Mouse (Mus musculus) gastrocnemius, adult 18-20 months (tissue): Measurements from ENCODE around the gene Epb41l4b. TPM values are rescaled to one million over a fixed set of nuclear protein-coding genes. Genes with fewer than 3 reads are reported as not detected.
A peak's percentile ranks its signal among the peaks of the same experiment; 100 is the strongest.

Source experiments
- DNase-seq: peaks from one replicate; pipeline ENCODE4 v3.0.0; 2021; ENCODE audit warnings: low spot score
- total RNA-seq, 2 experiments: library from RNA; stranded (reverse); gene quantifications; 2 replicates each; pipeline ENCODE4 v1.2.3; 2021

The Epb41l4b gene
- total RNA-seq, 2 experiments from 2014 or later, result 3.7 to 4.2 TPM

- peak; percentile 96 for DNase-seq
These were observed 196.3 kb downstream of the Epb41l4b start, which contains the start of gene Tmem245 for GRCm38 (mm10) chr4:56946641-56947640. TSS of gene Tmem245 (minus strand) at chr4:56947437.

- no peak for DNase-seq
These were observed 197.1 kb downstream of the Epb41l4b start for GRCm38 (mm10) chr4:56946180-56946579.

DNA sequence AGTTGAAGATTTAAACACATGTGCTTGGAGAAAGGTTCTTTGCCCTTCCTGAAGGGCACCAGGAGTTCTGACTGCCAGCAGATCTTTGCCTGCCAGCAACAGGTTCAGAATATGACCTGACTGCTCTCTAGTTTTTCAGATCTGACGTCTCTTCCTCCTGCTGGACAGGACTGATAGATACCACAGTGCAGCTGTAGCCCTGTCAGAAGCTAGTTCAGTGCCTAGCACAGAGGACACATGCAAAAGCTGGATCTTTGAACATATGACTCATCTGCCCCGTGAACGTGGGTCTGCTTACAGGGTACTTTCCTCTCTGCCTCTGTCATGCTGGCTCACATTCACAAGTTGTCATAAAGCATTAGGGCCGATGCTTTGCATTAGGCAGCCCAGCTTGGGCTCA lies 199.0 kb downstream of the Epb41l4b start:
- DNase-seq, result peak; percentile 74

GRCm38 (mm10) chr4:56943258-56943657 lies 200.0 kb downstream of the Epb41l4b start:
- DNase-seq, result no peak

DNA sequence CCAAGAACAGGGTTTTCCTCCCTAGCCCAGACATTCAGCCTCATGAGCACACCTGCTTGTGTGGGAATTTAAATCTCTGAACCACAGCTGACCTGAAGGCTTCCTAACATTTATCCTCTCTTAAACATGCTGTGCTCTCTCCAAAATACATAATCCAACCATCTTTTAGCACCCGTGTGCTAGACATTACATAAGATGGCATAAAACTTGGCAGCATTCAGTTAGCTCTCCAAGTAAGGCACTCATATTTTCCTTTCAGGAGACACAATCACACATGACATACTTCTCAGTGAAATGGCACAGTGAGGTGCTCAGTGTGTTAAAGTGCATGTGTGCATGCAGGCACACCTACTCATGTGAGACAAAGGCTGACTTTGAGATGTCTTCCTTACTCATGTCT lies 200.7 kb downstream of the Epb41l4b start:
- no peak for DNase-seq

Other genes starting within 250 kb of the Epb41l4b start
- 10 to 100 TPM; 19.7 to 21.1 TPM for gene Tmem245, start 196.0 kb downstream of the Epb41l4b start, total RNA-seq
- not detected for gene Frrs1l, start 153.0 kb downstream of the Epb41l4b start, total RNA-seq
- 10 to 100 TPM; 43.7 to 51.4 TPM for gene Ptpn3, start 158.4 kb upstream of the Epb41l4b start, total RNA-seq